Mouse (Mus musculus): Measurements from ENCODE around the gene Gm20532. TPM values are rescaled to one million over a fixed set of nuclear protein-coding genes. Genes with fewer than 3 reads are reported as not detected.
"Not testable (repeated sequence)": the region's sequence is repeated elsewhere in the genome, so short reads cannot be mapped to it uniquely, and the experiment has no call there.

The Gm20532 gene
- total RNA-seq, 4 experiments from 2014 or later = not detected

- no peak for DNase-seq (ENCODE audit: low spot score in 2 of 2)
These were observed 54.7 kb downstream of the Gm20532 start for GRCm38 (mm10) chr2:26641006-26641647.

GRCm38 (mm10) chr2:26643942-26644341 is 57.5 kb downstream of the Gm20532 start:
- no peak for DNase-seq (ENCODE audit: low spot score in 2 of 2)

GRCm38 (mm10) chr2:26646643-26647293 is 60.3 kb downstream of the Gm20532 start:
- peak; percentile 68 to 77 for DNase-seq (ENCODE audit: low spot score in 2 of 2)

- DNase-seq (ENCODE audit: low spot score in 2 of 2) = no peak
These were observed 68.2 kb downstream of the Gm20532 start for GRCm38 (mm10) chr2:26654687-26655086.

GRCm38 (mm10) chr2:26657426-26657825 is 71.0 kb downstream of the Gm20532 start:
- no peak for DNase-seq (ENCODE audit: low spot score in 2 of 2)

GRCm38 (mm10) chr2:26661143-26661752 is 74.8 kb downstream of the Gm20532 start:
- no peak for DNase-seq (ENCODE audit: low spot score in 2 of 2)

GRCm38 (mm10) chr2:26661768-26662508 is 75.5 kb downstream of the Gm20532 start:
- DNase-seq (ENCODE audit: low spot score in 2 of 2) = no peak

GRCm38 (mm10) chr2:26662509-26662882 is 76.1 kb downstream of the Gm20532 start:
- DNase-seq (ENCODE audit: low spot score in 2 of 2) = no peak

- no peak for DNase-seq (ENCODE audit: low spot score in 2 of 2)
These were observed 76.7 kb downstream of the Gm20532 start for GRCm38 (mm10) chr2:26663112-26663511.

GRCm38 (mm10) chr2:26663551-26663950 is 77.1 kb downstream of the Gm20532 start:
- not testable (repeated sequence) for DNase-seq (ENCODE audit: low spot score in 2 of 2)

GRCm38 (mm10) chr2:26668746-26669145 is 82.3 kb downstream of the Gm20532 start:
- DNase-seq (ENCODE audit: low spot score in 2 of 2) = no peak

- no peak for DNase-seq (ENCODE audit: low spot score in 2 of 2)
These were observed 84.7 kb downstream of the Gm20532 start, which contains the start of gene Lcn4 for GRCm38 (mm10) chr2:26671182-26671581. Gene Lcn4 (minus strand): TSS chr2:26671282.

Small RNA genes within 50 kb of the gene (microRNA-seq; reads per million reads assigned to microRNA genes)
- gene Mir126a (0 to 0.64 reads per million in 2 experiments), gene Mir126b (0 reads per million in 2 experiments)

Other genes starting within 250 kb of the Gm20532 start
- 10 to 100 TPM; 22.4 to 27.7 (median 24.8) TPM for gene Dnlz, start 234.5 kb upstream of the Gm20532 start, total RNA-seq (2022)
- gene Card9, start 225.7 kb upstream of the Gm20532 start, total RNA-seq (2022) = 1 to 10 TPM; 1.6 to 6.1 (median 4.1) TPM
- 10 to 100 TPM; 72.9 to 86.2 (median 82.1) TPM for gene Snapc4, start 206.0 kb upstream of the Gm20532 start, total RNA-seq (2022)
- gene Entr1, start 197.3 kb upstream of the Gm20532 start, total RNA-seq (2022) = 100 to 1,000 TPM; 125 to 165 (median 148) TPM
- gene Pmpca, start 197.3 kb upstream of the Gm20532 start, total RNA-seq (2022) = 10 to 100 TPM; 87.2 to 97.4 (median 91.3) TPM
- gene Inpp5e, start 177.4 kb upstream of the Gm20532 start, total RNA-seq (2022) = 10 to 100 TPM; 23.9 to 27.9 (median 25.8) TPM
- gene Sec16a, start 141.4 kb upstream of the Gm20532 start, total RNA-seq (2022) = 10 to 100 TPM; 48.2 to 56.5 (median 54.5) TPM
- gene Notch1, start 70.0 kb upstream of the Gm20532 start, total RNA-seq (2022) = 10 to 100 TPM; 31.0 to 36.2 (median 34.2) TPM
- 10 to 100 TPM; 62.4 to 90.7 (median 72.7) TPM for gene Egfl7, start 6.6 kb upstream of the Gm20532 start, total RNA-seq (2022)
- gene Agpat2, start 17.8 kb downstream of the Gm20532 start, total RNA-seq (2022) = 1 to 10 TPM; 1.1 to 4.9 (median 3.7) TPM
- gene Fam69b, start 41.8 kb downstream of the Gm20532 start, total RNA-seq (2022) = 10 to 100 TPM; 66.1 to 70.8 (median 68.5) TPM
- not detected for gene Lcn4, start 84.6 kb downstream of the Gm20532 start, total RNA-seq (2022)

Data from layer of hippocampus, adult 8-10 months (tissue).